Mouse (Mus musculus): ENCODE measurements around the gene Vps9d1. TPM values are rescaled to one million over a fixed set of nuclear protein-coding genes. Genes with fewer than 3 reads are reported as not detected.
"Not testable (repeated sequence)": the region's sequence is repeated elsewhere in the genome, so short reads cannot be mapped to it uniquely, and the experiment has no call there.

Gene Vps9d1
- polyA plus RNA-seq, 2 experiments from 2014 or later: 7.1 to 7.2 TPM

- ATAC-seq: peak; percentile 89
These were observed 41.6 kb downstream of the Vps9d1 start, which contains the start of the genes Chmp1a and Spata33 for GRCm38 (mm10) chr8:123212321-123213117. Chmp1a (minus strand) TSS chr8:123212763. Spata33 (plus strand) TSS chr8:123212832.

DNA sequence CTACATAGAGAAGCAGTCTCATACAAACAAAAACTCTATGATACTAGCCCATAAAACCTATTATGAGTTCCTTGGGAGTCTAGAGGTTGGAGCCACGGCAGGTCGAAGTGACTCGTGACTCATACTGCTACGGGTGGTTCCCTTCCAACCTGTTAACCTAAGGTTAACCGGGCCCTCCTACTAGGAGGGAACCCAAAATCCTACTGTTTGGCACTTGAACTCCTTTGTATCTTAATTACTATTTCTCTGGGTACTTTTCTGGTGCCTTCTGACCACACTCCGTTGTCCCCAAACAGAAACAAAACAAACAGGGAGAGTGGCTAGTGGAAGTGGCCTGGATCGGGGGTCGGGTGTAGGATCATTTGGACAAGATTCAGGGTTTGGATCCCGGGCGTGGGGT lies 42.3 kb downstream of the Vps9d1 start:
- ATAC-seq: no peak

- peak; percentile 88 for ATAC-seq
These were observed 50.6 kb downstream of the Vps9d1 start for GRCm38 (mm10) chr8:123203571-123203970.

DNA sequence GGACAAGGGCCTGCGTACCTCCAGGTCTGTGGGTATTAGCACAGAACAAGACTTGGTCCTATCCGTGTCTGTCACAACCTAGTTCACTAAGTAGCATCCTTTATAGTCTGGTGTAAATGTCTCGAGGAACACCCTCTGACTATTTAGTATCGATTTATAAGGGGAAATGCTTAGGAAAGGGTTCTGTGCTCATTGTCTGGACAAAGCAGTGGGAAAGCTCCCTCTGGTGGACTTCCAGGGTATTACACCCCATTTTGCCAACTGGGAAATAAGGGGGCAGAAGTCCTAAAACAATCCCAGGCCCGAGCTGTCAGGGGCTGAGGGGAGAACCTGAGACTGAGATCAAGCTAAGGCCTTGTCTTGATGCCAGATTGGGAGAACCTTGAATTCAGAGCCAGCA lies 51.9 kb downstream of the Vps9d1 start:
- no peak for ATAC-seq

DNA sequence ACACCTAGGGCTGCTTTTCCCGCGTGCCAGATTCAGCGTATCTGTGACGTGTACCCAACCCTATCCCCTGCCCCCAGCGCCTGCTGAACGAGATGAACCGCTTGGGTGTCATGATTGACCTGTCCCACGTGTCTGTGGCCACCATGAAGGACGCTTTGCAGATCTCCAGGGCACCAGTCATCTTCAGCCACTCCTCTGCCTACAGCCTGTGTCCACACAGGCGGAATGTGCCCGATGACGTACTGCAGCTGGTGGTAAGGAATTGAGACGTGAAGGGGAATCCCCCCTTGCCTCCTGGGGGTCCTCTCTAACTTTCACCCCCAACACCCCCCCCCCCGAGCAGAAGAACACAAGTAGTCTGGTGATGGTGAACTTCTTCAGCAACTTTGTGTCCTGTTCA lies 54.3 kb downstream of the Vps9d1 start:
- no peak for ATAC-seq

GRCm38 (mm10) chr8:123197016-123197415 lies 57.1 kb downstream of the Vps9d1 start:
- not testable (repeated sequence) for ATAC-seq

DNA sequence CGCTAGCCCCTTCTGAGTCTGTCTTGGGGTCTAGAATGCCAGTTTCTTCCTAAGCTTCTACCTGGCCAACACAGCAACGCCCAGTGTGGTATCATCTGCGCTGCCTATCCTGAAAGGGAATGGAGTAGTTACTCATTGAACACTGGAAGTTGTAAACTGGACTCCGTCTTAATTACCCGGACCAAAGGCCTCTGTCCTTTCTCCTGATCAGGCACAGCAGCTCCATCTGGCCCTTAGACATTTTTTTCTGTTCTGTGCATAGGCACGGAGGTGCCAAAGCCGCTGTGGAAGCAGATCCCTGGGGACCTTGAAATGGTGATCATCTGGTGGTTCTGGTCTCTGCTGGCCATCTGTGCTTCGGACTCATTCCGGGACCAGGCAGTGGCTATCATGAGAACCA lies 60.4 kb downstream of the Vps9d1 start:
- ATAC-seq: no peak

Other genes with a start within 250 kb of the Vps9d1 start
- 10 to 100 TPM; 75.8 to 77.3 TPM for gene Ankrd11, start 212.1 kb downstream of the Vps9d1 start, polyA plus RNA-seq (2017; shearing (Covaris generic))
- gene Spg7, start 191.4 kb downstream of the Vps9d1 start, polyA plus RNA-seq (2017; shearing (Covaris generic)): 10 to 100 TPM; 11.4 to 21.1 TPM
- 1,000 to 10,000 TPM; 2,503 to 2,608 TPM for gene Rpl13, start 152.0 kb downstream of the Vps9d1 start, polyA plus RNA-seq (2017; shearing (Covaris generic))
- 1 to 10 TPM in 1 of 2 experiments, under 1 TPM in 1; 0.65 to 2.2 TPM for gene Cpne7, start 137.0 kb downstream of the Vps9d1 start, polyA plus RNA-seq (2017; shearing (Covaris generic))
- not detected for gene Sult5a1, start 96.0 kb downstream of the Vps9d1 start, polyA plus RNA-seq (2017; shearing (Covaris generic))
- not detected for gene Dpep1, start 68.1 kb downstream of the Vps9d1 start, polyA plus RNA-seq (2017; shearing (Covaris generic))
- gene Chmp1a, start 41.6 kb downstream of the Vps9d1 start, polyA plus RNA-seq (2017; shearing (Covaris generic)): 100 to 1,000 TPM; 108 to 109 TPM
- not detected for gene Spata33, start 41.5 kb downstream of the Vps9d1 start, polyA plus RNA-seq (2017; shearing (Covaris generic))
- 10 to 100 TPM; 12.0 to 21.3 TPM for gene Cdk10, start 29.5 kb downstream of the Vps9d1 start, polyA plus RNA-seq (2017; shearing (Covaris generic))
- gene Spata2l, start 18.1 kb downstream of the Vps9d1 start, polyA plus RNA-seq (2017; shearing (Covaris generic)): 1 to 10 TPM; 7.7 to 8.8 TPM
- gene Zfp276, start 153 bp downstream of the Vps9d1 start, polyA plus RNA-seq (2017; shearing (Covaris generic)): 1 to 10 TPM; 3.6 to 4.7 TPM
- gene Fanca, start 64.2 kb upstream of the Vps9d1 start, polyA plus RNA-seq (2017; shearing (Covaris generic)): 1 to 10 TPM; 4.2 to 5.3 TPM
- not detected for gene Spire2, start 78.4 kb upstream of the Vps9d1 start, polyA plus RNA-seq (2017; shearing (Covaris generic))
- 10 to 100 TPM; 84.9 to 92.3 TPM for gene Tcf25, start 119.4 kb upstream of the Vps9d1 start, polyA plus RNA-seq (2017; shearing (Covaris generic))
- gene Mc1r, start 152.8 kb upstream of the Vps9d1 start, polyA plus RNA-seq (2017; shearing (Covaris generic)): not detected
- gene Tubb3, start 157.1 kb upstream of the Vps9d1 start, polyA plus RNA-seq (2017; shearing (Covaris generic)): under 1 TPM; 0.53 to 0.68 TPM
- gene Def8, start 169.2 kb upstream of the Vps9d1 start, polyA plus RNA-seq (2017; shearing (Covaris generic)): 10 to 100 TPM in 1 of 2 experiments, 1 to 10 TPM in 1; 5.6 to 11.1 TPM
- gene Afg3l1, start 223.6 kb upstream of the Vps9d1 start, polyA plus RNA-seq (2017; shearing (Covaris generic)): 10 to 100 TPM; 31.5 to 36.9 TPM